Mouse (Mus musculus) heart, postnatal 36 days (tissue): ENCODE results near the gene Naa40. TPM values are rescaled to one million over a fixed set of nuclear protein-coding genes. Genes with fewer than 3 reads are reported as not detected.
A peak's percentile ranks its signal among the peaks of the same experiment; 100 is the strongest.

Experiments used
- DNase-seq, 2 experiments: peaks; one replicate each; pipeline ENCODE4 v3.0.0; 2021 to 2022
- intact Hi-C: fragments of 180-260 bp; cut with DNase I; formaldehyde crosslinking; loops from one replicate; pipeline ENCODE4 v1.15.1; 2025
- total RNA-seq, 2 experiments: library from RNA; stranded (reverse); gene quantifications; 2 replicates each; pipeline ENCODE4 v1.2.3; 2021

The Naa40 gene
- total RNA-seq, 2 experiments from 2014 or later, result 15.3 to 15.6 TPM

DNA sequence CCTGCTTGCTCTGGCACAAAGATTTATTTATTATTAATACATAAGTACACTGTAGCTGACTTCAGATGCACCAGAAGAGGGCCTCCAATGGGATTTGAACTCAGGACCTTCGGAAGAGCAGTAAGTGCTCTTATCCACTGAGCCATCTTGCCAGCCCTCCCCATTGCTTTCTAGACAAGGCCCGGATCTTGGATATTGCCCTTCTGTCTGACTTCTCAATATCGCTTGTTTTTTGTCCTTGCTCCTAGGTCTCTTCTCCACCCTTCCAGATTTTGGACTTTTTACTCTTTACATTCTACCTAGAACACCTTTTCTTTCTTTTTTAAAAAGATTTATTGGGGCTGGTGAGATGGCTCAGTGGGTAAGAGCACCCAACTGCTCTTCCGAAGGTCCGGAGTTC is 22.2 kb downstream of the Naa40 start:
- no peak for DNase-seq
- intact Hi-C loops, result no loop called here

GRCm38 (mm10) chr19:7217926-7218267 is 23.1 kb downstream of the Naa40 start:
- DNase-seq, result no peak
- intact Hi-C loops, result no loop called here

GRCm38 (mm10) chr19:7217162-7217925 is 23.6 kb downstream of the Naa40 start, which contains the start of gene Cox8a:
Gene Cox8a (minus strand): TSS chr19:7217616.
- intact Hi-C loops, result no loop called here
- DNase-seq, result peak; percentile 94 to 95

DNA sequence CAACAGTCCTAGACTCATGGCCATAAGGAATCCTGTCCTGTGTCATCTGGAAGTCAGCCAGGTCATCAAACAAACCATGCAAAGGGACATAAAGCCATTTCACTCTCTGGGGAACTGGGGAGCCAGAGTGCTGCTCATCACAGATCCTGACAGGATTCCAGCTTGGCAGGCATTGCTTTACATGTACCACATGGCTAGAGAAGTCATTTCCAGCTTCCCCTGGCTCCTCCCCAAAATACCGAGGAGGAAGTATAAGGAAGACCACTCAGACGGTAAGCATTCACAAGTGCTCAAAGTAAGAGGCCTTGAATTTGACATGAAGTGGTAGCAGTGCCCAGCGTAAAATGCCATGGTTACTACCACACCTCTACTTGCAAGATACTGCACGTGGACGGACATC is 26.5 kb downstream of the Naa40 start:
- no peak for DNase-seq
- intact Hi-C loops, result no loop called here

DNA sequence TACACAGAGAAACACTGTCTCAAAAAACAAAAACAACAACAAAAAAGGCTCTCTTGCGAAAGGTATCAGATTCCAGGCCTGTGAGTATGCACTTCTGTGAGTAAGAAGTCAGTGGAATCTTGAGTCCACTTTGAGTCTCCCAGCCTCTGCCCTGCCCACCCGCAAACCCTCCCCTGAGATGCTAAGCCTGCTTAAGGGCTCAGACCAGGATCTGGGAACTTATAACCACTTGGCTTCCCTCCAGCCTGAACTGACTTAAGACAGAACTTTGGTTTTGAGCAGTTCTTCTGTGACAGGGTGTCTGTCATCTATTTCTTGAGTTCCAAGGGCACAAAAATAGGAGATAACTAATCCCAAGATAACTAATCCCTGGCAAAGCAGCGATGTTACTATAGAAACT is 28.0 kb downstream of the Naa40 start:
- DNase-seq, result no peak
- intact Hi-C loops, result no loop called here

GRCm38 (mm10) chr19:7212216-7212615 is 28.8 kb downstream of the Naa40 start:
- intact Hi-C loops, result no loop called here

DNA sequence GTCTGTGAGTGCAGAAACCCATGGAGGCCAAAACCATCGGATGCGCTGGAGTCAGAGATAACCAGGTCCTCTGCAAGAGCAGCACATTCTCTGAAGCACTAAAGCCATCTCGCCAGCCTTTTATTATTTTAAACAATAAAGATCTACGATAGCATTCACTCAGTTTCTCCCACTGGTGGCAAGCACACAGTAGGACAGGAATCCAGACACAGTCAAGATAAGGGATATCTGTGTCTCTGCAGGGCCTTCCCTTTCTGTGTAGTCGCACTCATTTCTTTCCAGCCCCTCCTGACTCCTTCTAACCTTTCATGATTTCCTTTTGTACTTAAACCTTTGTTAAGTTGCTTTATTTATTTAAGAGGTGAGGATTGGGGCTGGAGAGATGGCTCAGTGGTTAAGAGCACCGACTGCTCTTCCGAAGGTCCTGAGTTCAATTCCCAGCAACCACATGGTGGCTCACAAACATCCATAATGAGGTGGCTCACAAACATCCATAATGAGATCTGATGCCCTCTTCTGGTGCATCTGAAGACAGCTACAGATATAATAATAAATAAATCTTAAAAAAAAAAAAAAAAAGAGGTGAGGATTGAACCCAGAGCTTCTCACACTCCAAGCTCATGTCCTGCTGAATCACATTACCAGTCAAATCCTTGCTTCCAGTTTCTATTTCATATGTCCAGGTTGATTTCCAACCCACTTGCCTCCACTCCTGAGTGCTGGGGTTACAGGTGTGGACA is 30.9 kb downstream of the Naa40 start:
- no peak for DNase-seq
- intact Hi-C loops, result no loop called here

More at GRCm38 (mm10) chr19:7212216-7212615, 28.8 kb downstream of the Naa40 start:
- no peak for DNase-seq

- intact Hi-C loops, result no loop called here
- DNase-seq, result peak; percentile 92
These were observed 34.9 kb downstream of the Naa40 start, which contains the start of gene Otub1 for GRCm38 (mm10) chr19:7205753-7206736. Gene Otub1 (minus strand): TSS chr19:7206316.

DNA sequence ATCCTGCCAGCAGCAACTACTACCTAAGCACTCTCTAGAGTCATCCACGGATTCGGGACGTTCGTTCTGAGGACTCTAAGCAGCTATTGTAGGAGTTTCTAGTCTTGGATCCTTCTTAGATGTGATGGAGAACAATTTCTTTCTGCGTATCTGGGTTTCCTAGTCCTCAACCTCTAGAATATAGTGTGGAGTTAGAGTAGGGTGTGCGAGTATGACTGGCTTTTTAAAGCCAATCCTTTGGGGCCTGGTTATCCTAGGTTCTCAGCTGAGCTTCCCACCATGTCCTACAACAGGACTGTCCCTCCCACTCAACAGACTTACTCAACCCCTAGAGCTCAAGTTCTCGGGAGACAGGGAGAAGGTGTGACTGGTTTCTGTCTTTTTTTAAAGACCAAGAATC is 35.7 kb downstream of the Naa40 start:
- DNase-seq, result no peak
- intact Hi-C loops, result no loop called here

GRCm38 (mm10) chr19:7204898-7205297 is 36.1 kb downstream of the Naa40 start:
- intact Hi-C loops, result no loop called here
- DNase-seq, result no peak

DNA sequence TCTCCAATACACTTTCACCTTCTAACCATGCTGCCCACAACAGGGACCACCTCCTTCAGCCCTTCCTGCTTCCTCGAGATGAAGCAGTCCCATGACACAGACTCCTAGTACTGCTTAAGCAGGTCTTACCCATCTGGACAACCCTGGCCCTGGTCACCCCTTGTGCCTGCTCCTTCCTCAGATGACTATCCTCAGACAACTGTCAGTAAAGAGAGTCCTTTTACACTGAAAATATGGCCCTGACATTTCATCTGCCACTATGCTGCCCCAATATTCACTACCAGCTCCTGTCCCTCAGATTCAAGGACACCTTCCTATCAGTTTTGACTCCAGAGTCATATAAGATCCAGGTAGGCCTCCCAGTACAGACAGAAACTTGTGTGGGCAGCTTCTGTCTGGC is 40.6 kb downstream of the Naa40 start:
- intact Hi-C loops, result no loop called here

GRCm38 (mm10) chr19:7199089-7199488 is 41.9 kb downstream of the Naa40 start:
- intact Hi-C loops, result loop anchor here (10.0 kb wide), 1 partner anchor 274 kb away; the partner anchor contains the start of genes Catsperz and Esrra
- no peak for DNase-seq

More for the DNA sequence above, 40.6 kb downstream of the Naa40 start:
- DNase-seq, result no peak

DNA sequence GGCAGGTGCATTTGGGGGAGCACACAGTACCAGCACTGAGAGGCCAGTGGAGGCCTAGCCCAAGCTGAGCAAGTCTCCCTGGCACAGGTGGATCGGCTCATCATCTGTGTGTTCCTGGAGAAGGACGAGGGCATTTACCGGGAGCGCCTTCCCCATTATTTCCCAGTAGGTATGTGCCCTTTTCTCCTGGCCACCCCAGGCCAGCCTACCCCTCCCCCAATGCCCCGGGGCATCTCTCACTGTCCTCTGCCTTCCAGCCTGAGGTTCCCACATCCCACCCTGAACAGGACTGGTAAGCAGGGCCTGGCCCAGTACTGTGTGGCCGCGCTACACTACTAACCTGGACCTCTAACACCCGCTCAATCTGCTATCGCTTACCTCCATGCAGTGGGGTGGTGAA is 43.5 kb downstream of the Naa40 start:
- intact Hi-C loops, result loop anchor here (10.0 kb wide), 1 partner anchor 273 kb away; the partner anchor contains the start of genes Catsperz and Esrra
- no peak for DNase-seq

DNA sequence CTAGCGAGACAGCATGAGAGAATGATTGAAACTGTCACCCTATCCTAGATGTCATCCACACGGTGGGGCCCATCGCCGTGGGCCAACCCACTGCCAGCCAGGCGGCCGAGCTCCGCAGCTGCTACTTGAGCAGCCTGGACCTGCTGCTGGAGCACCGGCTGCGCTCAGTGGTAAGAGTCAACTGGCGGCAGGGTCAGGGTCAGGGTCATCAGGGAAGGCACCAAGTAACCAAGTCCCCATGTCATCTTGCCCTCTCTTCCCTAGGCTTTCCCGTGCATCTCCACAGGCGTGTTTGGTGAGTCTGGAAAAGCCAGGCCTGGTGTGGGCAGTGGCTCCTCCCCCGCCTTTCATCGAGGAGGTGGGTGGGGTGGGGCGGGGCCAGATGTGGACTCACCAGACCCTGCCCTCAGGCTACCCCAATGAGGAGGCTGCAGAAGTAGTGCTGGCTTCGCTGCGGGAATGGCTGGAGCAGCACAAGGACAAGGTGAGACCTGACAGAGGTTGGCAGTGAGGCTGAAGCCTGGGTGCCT is 44.2 kb downstream of the Naa40 start:
- intact Hi-C loops, result loop anchor here (1.0 to 10.0 kb wide), 2 partner anchors 129 to 272 kb away; partner anchors contain the start of genes Catsperz and Esrra
- no peak for DNase-seq

- DNase-seq, result peak; percentile 75 to 80
- intact Hi-C loops, result loop anchor here (1.0 to 10.0 kb wide), 2 partner anchors 128 to 271 kb away; partner anchors contain the start of genes Catsperz and Esrra
These were observed 44.9 kb downstream of the Naa40 start for GRCm38 (mm10) chr19:7195900-7196728.

DNA sequence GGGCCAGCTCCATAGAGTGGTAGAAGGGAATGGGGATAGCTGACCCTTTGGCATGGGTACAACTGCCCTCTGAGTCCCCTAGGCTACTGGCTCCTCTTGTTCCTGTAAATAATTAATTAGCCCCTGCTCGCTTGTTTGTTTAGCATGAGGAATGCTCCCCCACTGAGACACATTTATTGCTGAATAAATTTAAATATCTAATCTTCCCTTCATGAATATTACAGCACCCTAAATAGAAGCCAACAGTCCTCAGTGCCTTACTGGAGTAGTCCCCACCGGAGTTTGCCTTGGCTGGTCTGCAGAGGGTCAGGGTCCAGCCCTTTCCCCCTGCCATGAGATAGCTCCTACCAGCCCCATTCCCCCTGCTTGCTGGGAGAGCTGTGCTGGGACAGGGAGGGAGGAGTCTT is 48.4 kb downstream of the Naa40 start:
- DNase-seq, result no peak
- intact Hi-C loops, result loop anchor here (5.0 to 10.0 kb wide), 2 partner anchors 70 to 268 kb away; partner anchors contain the start of genes Catsperz and Esrra

DNA sequence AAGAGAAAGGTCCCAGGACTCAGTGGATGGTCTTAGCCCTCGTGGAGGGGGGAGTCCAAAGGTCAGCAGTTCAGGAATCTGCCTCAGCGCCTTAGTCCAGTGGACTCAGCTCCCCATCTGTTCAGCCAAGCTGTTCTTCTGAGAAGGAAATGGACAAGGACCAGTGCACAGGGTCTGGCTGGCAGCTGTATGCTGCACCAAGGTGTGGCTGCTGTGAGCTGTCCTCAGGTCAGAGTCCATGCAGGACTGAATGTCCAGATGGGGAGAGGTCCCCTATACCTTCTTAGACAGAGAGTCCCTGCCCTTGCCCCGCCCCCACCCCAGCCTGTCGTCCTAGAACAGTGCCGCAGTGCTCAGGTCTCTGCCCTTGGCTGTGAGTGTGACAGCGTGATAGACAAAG is 49.3 kb downstream of the Naa40 start:
- intact Hi-C loops, result loop anchor here (5.0 to 10.0 kb wide), 2 partner anchors 69 to 267 kb away; partner anchors contain the start of genes Catsperz and Esrra
- DNase-seq, result no peak

DNA sequence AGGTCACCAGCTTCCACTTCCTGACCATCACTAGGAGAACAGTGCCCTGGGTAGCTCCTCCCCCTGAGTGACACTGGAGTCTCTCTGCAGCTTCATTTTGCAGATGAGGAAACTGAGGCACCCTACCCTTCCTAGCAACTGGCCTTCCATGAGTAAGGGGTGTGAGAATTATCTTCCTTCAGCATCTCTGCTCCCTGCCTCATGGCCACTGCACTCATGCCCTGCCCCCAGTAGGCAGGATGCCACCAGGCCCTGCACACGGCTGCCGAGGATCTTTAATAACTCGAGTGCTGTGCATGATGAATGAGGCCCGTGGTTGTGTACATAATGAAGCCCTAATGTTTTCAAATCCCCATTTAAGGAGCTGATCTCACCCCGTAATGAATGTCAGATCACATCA is 50.0 kb downstream of the Naa40 start:
- intact Hi-C loops, result loop anchor here (5.0 to 10.0 kb wide), 2 partner anchors 69 to 266 kb away; partner anchors contain the start of genes Catsperz and Esrra
- DNase-seq, result no peak

DNA sequence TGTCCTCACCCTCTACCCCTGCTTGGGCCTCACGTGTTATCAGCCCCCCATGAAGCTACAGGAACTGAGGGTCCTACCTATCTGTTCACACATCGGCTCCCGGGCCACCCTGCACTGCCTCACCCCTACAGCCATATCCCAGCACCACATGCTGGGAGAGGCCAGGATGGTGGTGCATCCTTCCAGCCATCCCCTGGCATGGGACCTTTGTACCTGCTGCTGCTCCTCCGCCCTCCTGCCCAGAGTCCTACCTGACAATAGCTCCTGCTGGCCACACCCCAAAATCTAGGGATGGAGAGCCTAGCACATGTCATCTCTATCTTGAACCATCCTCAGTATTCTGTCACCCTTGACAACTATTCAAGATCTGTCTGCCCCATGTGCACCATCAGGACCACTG is 52.0 kb downstream of the Naa40 start:
- DNase-seq, result no peak
- intact Hi-C loops, result no loop called here
